Comparison of ENCODE assay signal across 8 mouse cellular contexts in genomic region chr3:51377878-51378664, GRCm38 (mm10). TPM values are rescaled to one million over a fixed set of nuclear protein-coding genes. Genes with fewer than 3 reads are reported as not detected.
A peak's percentile ranks its signal among the peaks of the same experiment; 100 is the strongest.
DNase-seq lines count a peak whose midpoint lies in the region; ATAC-seq lines count a peak whose summit lies in the region.

No protein-coding gene starts in this region.

- H3K36me3 ChIP-seq in hindbrain, embryonic 16.5 days (ENCODE audit: control insufficient read depth, insufficient read depth, low read length) = no peaks in the 10 kb centered on the region
- no peaks in the 10 kb centered on the region for H3K36me3 ChIP-seq in liver, embryonic 16.5 days (ENCODE audit: control insufficient read depth, insufficient read depth)
- no peaks in the 10 kb centered on the region for H3K36me3 ChIP-seq in neural tube, embryonic 13.5 days

- DNase-seq in adrenal gland, adult 2 months = peak; percentile 47
- DNase-seq in adrenal gland, postnatal 25 days = no peak
- DNase-seq in MEL-GATA-1-ER (ENCODE audit: extremely low read depth, low read depth) = peak; percentile 74
- DNase-seq in urinary bladder, postnatal 36 days (ENCODE audit: low spot score in 2 of 2) = no peak

- H3K27ac ChIP-seq in hindbrain, embryonic 16.5 days (ENCODE audit: low read depth, low read length) = no peak overlapping the region
- H3K27ac ChIP-seq in liver, embryonic 16.5 days (ENCODE audit: low read length) = 0 out of 2 replicates have a peak overlapping the region, but pooled peaks have one; percentile 28
- no peak overlapping the region for H3K27ac ChIP-seq in neural tube, embryonic 13.5 days (replicated peaks)

- peak; percentile 71 for ATAC-seq in erythroblast, adult 5-6 weeks (replicated peaks; ENCODE audit: low FRiP score, poor library complexity, severe bottlenecking)
- ATAC-seq in hindbrain, embryonic 16.5 days = no peak
- 0 out of 2 replicates have a peak, but pooled peaks have one; percentile 27 for ATAC-seq in liver, embryonic 16.5 days (ENCODE audit: low read depth)
- ATAC-seq in neural tube, embryonic 13.5 days (ENCODE audit: low read depth) = no peak

- H3K9me3 ChIP-seq in hindbrain, embryonic 16.5 days (ENCODE audit: control insufficient read depth, low read length) = no peaks in the 10 kb centered on the region
- no peaks in the 10 kb centered on the region for H3K9me3 ChIP-seq in liver, embryonic 16.5 days (replicated peaks; ENCODE audit: control insufficient read depth, low read length)
- no peaks in the 10 kb centered on the region for H3K9me3 ChIP-seq in neural tube, embryonic 13.5 days

- H3K4me1 ChIP-seq in hindbrain, embryonic 16.5 days (ENCODE audit: control insufficient read depth, insufficient read depth, low read depth, low read length) = no peaks in the 10 kb centered on the region
- H3K4me1 ChIP-seq in liver, embryonic 16.5 days (ENCODE audit: control insufficient read depth, low read depth, low read length) = peaks cover 16% of the 10 kb centered on the region
- H3K4me1 ChIP-seq in neural tube, embryonic 13.5 days (replicated peaks) = peaks cover 8% of the 10 kb centered on the region; the same call in 1 of the 2 replicates

- H3K4me2 ChIP-seq in hindbrain, embryonic 16.5 days (ENCODE audit: low read length) = peak overlapping the region; percentile 51
- H3K4me2 ChIP-seq in liver, embryonic 16.5 days (ENCODE audit: low read depth, low read length) = peak overlapping the region; percentile 59
- peak overlapping the region; percentile 41 for H3K4me2 ChIP-seq in neural tube, embryonic 13.5 days

- peak overlapping the region; percentile 14; the same call in 1 of the 2 replicates for H3K9ac ChIP-seq in hindbrain, embryonic 16.5 days (ENCODE audit: low read depth, low read length)
- H3K9ac ChIP-seq in liver, embryonic 16.5 days (ENCODE audit: low read depth, low read length) = peak overlapping the region; percentile 38
- no peak overlapping the region for H3K9ac ChIP-seq in neural tube, embryonic 13.5 days

- WGBS in hindbrain, embryonic 16.5 days = 49% methylated on average over 31 of the region's 31 CpGs
- 29% methylated on average over 31 of the region's 31 CpGs for WGBS in liver, embryonic 16.5 days (ENCODE audit: insufficient replicate concordance)
- WGBS in neural tube, embryonic 13.5 days = 53% methylated on average over 31 of the region's 31 CpGs

- H3K27me3 ChIP-seq in hindbrain, embryonic 16.5 days (replicated peaks; ENCODE audit: control insufficient read depth, insufficient read depth, low read length) = no peaks in the 10 kb centered on the region
- no peaks in the 10 kb centered on the region for H3K27me3 ChIP-seq in liver, embryonic 16.5 days (ENCODE audit: control insufficient read depth, insufficient read depth, low read depth, low read length)
- no peaks in the 10 kb centered on the region for H3K27me3 ChIP-seq in neural tube, embryonic 13.5 days

- peak overlapping the region; percentile 27 for H3K4me3 ChIP-seq in hindbrain, embryonic 16.5 days (ENCODE audit: low read length)
- peak overlapping the region; percentile 52 for H3K4me3 ChIP-seq in liver, embryonic 16.5 days (ENCODE audit: low read depth, low read length)
- 0 out of 2 replicates have a peak overlapping the region, but pooled peaks have one; percentile 17 for H3K4me3 ChIP-seq in neural tube, embryonic 13.5 days

RNA-seq across cellular contexts. Expression of gene Mgarp, which starts 18.5 kb away (rescaled TPM):
- total RNA-seq in adrenal gland, adult 2 months (2021) = 1,000 to 10,000 TPM in 1 of 2 experiments, 100 to 1,000 TPM in 1; 689 to 1,037 TPM
- polyA plus RNA-seq in adrenal gland, adult 2 months (2012; rRNA removed) = 297 and 312 TPM in 2 replicates
- total RNA-seq in adrenal gland, postnatal 25 days (2021) = 637 and 688 TPM in 2 replicates
- not detected in 2 replicates for total RNA-seq in erythroblast, adult 5-6 weeks (2015; ENCODE audit: low replicate concordance)
- total RNA-seq in erythroblast, adult 5-6 weeks (2017; ENCODE audit: low replicate concordance) = 0.56 TPM in 1 of 2 replicates, not detected in the other
- 1.8 and 2.2 TPM in 2 replicates for polyA plus RNA-seq in hindbrain, embryonic 16.5 days (2015; fragmentation: Nextera tagmentation; extraction: Ambion mirVana)
- 3.0 TPM in 2 replicates for polyA plus RNA-seq in liver, embryonic 16.5 days (2015; fragmentation: Nextera tagmentation; extraction: Ambion mirVana)
- polyA plus RNA-seq in neural tube, embryonic 13.5 days (2015; fragmentation: Nextera tagmentation; extraction: Ambion mirVana) = 0.28 and 1.7 TPM in 2 replicates

RNA-seq across cellular contexts. Expression of gene Ndufc1, which starts 30.7 kb away (rescaled TPM):
- total RNA-seq in adrenal gland, adult 2 months (2021) = 100 to 1,000 TPM; 705 to 794 TPM
- 237 and 341 TPM in 2 replicates for polyA plus RNA-seq in adrenal gland, adult 2 months (2012; rRNA removed)
- 716 and 732 TPM in 2 replicates for total RNA-seq in adrenal gland, postnatal 25 days (2021)
- 27.4 and 43.2 TPM in 2 replicates for total RNA-seq in erythroblast, adult 5-6 weeks (2015; ENCODE audit: low replicate concordance)
- total RNA-seq in erythroblast, adult 5-6 weeks (2017; ENCODE audit: low replicate concordance) = 2.5 and 23.8 TPM in 2 replicates
- 688 and 807 TPM in 2 replicates for polyA plus RNA-seq in hindbrain, embryonic 16.5 days (2015; fragmentation: Nextera tagmentation; extraction: Ambion mirVana)
- 397 and 419 TPM in 2 replicates for polyA plus RNA-seq in liver, embryonic 16.5 days (2015; fragmentation: Nextera tagmentation; extraction: Ambion mirVana)
- 833 and 860 TPM in 2 replicates for polyA plus RNA-seq in neural tube, embryonic 13.5 days (2015; fragmentation: Nextera tagmentation; extraction: Ambion mirVana)

RNA-seq across cellular contexts. Expression of gene Naa15, which starts 36.9 kb away (rescaled TPM):
- total RNA-seq in adrenal gland, adult 2 months (2021) = 10 to 100 TPM; 39.5 to 63.8 TPM
- polyA plus RNA-seq in adrenal gland, adult 2 months (2012; rRNA removed) = 0.46 and 0.59 TPM in 2 replicates
- total RNA-seq in adrenal gland, postnatal 25 days (2021) = 56.0 and 65.8 TPM in 2 replicates
- total RNA-seq in erythroblast, adult 5-6 weeks (2015; ENCODE audit: low replicate concordance) = 27.2 and 38.0 TPM in 2 replicates
- 42.0 and 49.9 TPM in 2 replicates for total RNA-seq in erythroblast, adult 5-6 weeks (2017; ENCODE audit: low replicate concordance)
- 32.6 and 34.5 TPM in 2 replicates for polyA plus RNA-seq in hindbrain, embryonic 16.5 days (2015; fragmentation: Nextera tagmentation; extraction: Ambion mirVana)
- 15.3 and 16.3 TPM in 2 replicates for polyA plus RNA-seq in liver, embryonic 16.5 days (2015; fragmentation: Nextera tagmentation; extraction: Ambion mirVana)
- polyA plus RNA-seq in neural tube, embryonic 13.5 days (2015; fragmentation: Nextera tagmentation; extraction: Ambion mirVana) = 49.8 and 54.2 TPM in 2 replicates

RNA-seq across cellular contexts. Expression of gene Elf2, which starts 37.6 kb away (rescaled TPM):
- total RNA-seq in adrenal gland, adult 2 months (2021) = 10 to 100 TPM; 66.3 to 70.8 TPM
- 30.7 and 39.1 TPM in 2 replicates for polyA plus RNA-seq in adrenal gland, adult 2 months (2012; rRNA removed)
- total RNA-seq in adrenal gland, postnatal 25 days (2021) = 84.4 and 88.0 TPM in 2 replicates
- total RNA-seq in erythroblast, adult 5-6 weeks (2015; ENCODE audit: low replicate concordance) = 20.9 and 24.0 TPM in 2 replicates
- 65.4 and 81.5 TPM in 2 replicates for total RNA-seq in erythroblast, adult 5-6 weeks (2017; ENCODE audit: low replicate concordance)
- polyA plus RNA-seq in hindbrain, embryonic 16.5 days (2015; fragmentation: Nextera tagmentation; extraction: Ambion mirVana) = 30.2 and 31.4 TPM in 2 replicates
- 19.0 and 20.0 TPM in 2 replicates for polyA plus RNA-seq in liver, embryonic 16.5 days (2015; fragmentation: Nextera tagmentation; extraction: Ambion mirVana)
- 39.1 and 46.4 TPM in 2 replicates for polyA plus RNA-seq in neural tube, embryonic 13.5 days (2015; fragmentation: Nextera tagmentation; extraction: Ambion mirVana)

Comparison
In these comparisons a context has a peak if more than half of its experiments do, and no peak if none do; other contexts are left out.
1. DNase-seq: peak in adrenal gland, adult 2 months (single experiment) and MEL-GATA-1-ER (single experiment); none in adrenal gland, postnatal 25 days (single experiment) and urinary bladder, postnatal 36 days (0 of 2).
2. ATAC-seq: peak in erythroblast, adult 5-6 weeks (single experiment) and liver, embryonic 16.5 days (single experiment); none in hindbrain, embryonic 16.5 days (single experiment) and neural tube, embryonic 13.5 days (single experiment).
3. RNA of gene Mgarp, which starts 18.5 kb away (polyA plus RNA-seq): 297 to 312 TPM in adrenal gland, adult 2 months; 3.0 TPM in liver, embryonic 16.5 days, 1.8 to 2.2 TPM in hindbrain, embryonic 16.5 days and 0.28 to 1.7 TPM in neural tube, embryonic 13.5 days; every median in the first group is over 10 times any median in the second.
4. RNA of gene Naa15, which starts 36.9 kb away (polyA plus RNA-seq): 49.8 to 54.2 TPM in neural tube, embryonic 13.5 days, 32.6 to 34.5 TPM in hindbrain, embryonic 16.5 days and 15.3 to 16.3 TPM in liver, embryonic 16.5 days; 0.46 to 0.59 TPM in adrenal gland, adult 2 months; every median in the first group is over 10 times any median in the second.
5. Peak in every context shown above with its lines, with median percentiles within 50 percentile points of each other: H3K4me2 ChIP-seq and H3K4me3 ChIP-seq.